Mouse (Mus musculus) hindbrain, postnatal 0 days (tissue): ENCODE data around the gene Cacna1b. TPM values are rescaled to one million over a fixed set of nuclear protein-coding genes. Genes with fewer than 3 reads are reported as not detected.

Experiments
- ATAC-seq: fragments of 200-750 bp; cut with Nextera tagmentation; 2 replicates; pipeline ENCODE4 v1.8.0; 2017; ENCODE audit warnings: mild to moderate bottlenecking, moderate TSS enrichment, moderate library complexity
- DNase-seq: peaks from one replicate; pipeline ENCODE4 v3.0.0-alpha.2; 2015; ENCODE audit warnings: low spot score
- H3K27ac ChIP-seq: fragments of 300-500 bp; sonication (generic); 2 replicates; pipeline ENCODE4 v1.5.1; 2014; ENCODE audit warnings: mild to moderate bottlenecking
- H3K27me3 ChIP-seq: fragments of 300-500 bp; sonication (generic); 2 replicates; pipeline ENCODE4 v1.6.1; 2014; ENCODE audit warnings: low read length, mixed read lengths; ENCODE audit not compliant: insufficient read depth
- H3K36me3 ChIP-seq: fragments of 300-500 bp; sonication (generic); 2 replicates; pipeline ENCODE4 v1.6.1; 2014; ENCODE audit warnings: low read length, mixed read lengths; ENCODE audit not compliant: insufficient read depth
- H3K4me1 ChIP-seq: fragments of 300-500 bp; sonication (generic); 2 replicates; pipeline ENCODE4 v1.6.1; 2014; ENCODE audit warnings: antibody characterized with exemption, low read length, mixed read lengths; ENCODE audit not compliant: insufficient read depth
- H3K4me2 ChIP-seq: fragments of 300-500 bp; sonication (generic); 2 replicates; pipeline ENCODE4 v1.6.1; 2014; ENCODE audit warnings: low read depth, mild to moderate bottlenecking, low read length, moderate library complexity, mixed read lengths
- H3K4me3 ChIP-seq: fragments of 300-500 bp; sonication (generic); 2 replicates; pipeline ENCODE4 v1.5.1; 2014; ENCODE audit warnings: low read length
- H3K9ac ChIP-seq: fragments of 300-500 bp; sonication (generic); replicated peaks from 2 replicates; pipeline ENCODE4 v1.6.1; 2014; ENCODE audit warnings: mild to moderate bottlenecking, low read length, moderate library complexity, mixed read lengths
- H3K9me3 ChIP-seq: fragments of 300-500 bp; sonication (generic); 2 replicates; pipeline ENCODE4 v1.6.1; 2016; ENCODE audit warnings: low read length, mixed read lengths
- CTCF ChIP-seq: IDR thresholded peaks from 2 replicates; pipeline ENCODE4 v1.5.1; 2016; ENCODE audit warnings: antibody characterized with exemption, control low read depth, low read depth
- WGBS: fragments of 180-500 bp; shearing (Covaris S2); extraction: QIAGEN DNeasy Blood & Tissue Kit; methylation state at CpG from one replicate; pipeline ENCODE4 v1.1.7; 2014; 5-methylcytosine and 5-hydroxymethylcytosine counted together
- polyA plus RNA-seq: library from polyadenylated mRNA; unstranded; fragments of >200 nt; fragmentation: Nextera tagmentation; extraction: Ambion mirVana; gene quantifications from 2 replicates; pipeline ENCODE4 v1.2.1, GENCODE M21; 2015
- total RNA-seq: library from RNA; depleted of rRNA; stranded (reverse); fragments of >200 nt; gene quantifications from 2 replicates; pipeline ENCODE4 v1.2.3, GENCODE M21; 2014

Cacna1b gene
- total and polyA plus RNA-seq, 2 experiments from 2014 or later = 11.8 to 103 TPM

- WGBS = 66% methylated on average over 4 of the region's 4 CpGs
- DNase-seq (no peak), ATAC-seq (no peak)
Observed at GRCm38 (mm10) chr2:24787250-24787649, 24.3 kb upstream of the Cacna1b start.

GRCm38 (mm10) chr2:24781253-24781652 is 18.3 kb upstream of the Cacna1b start:
- no peak overlapping the region for H3K4me3 ChIP-seq
- no peak overlapping the region for H3K9ac ChIP-seq
- H3K36me3 ChIP-seq = no peaks in the 10 kb centered on the region
- DNase-seq (no peak), ATAC-seq (no peak)
- 54% methylated on average over 4 of the region's 4 CpGs for WGBS
- no peak overlapping the region for H3K4me2 ChIP-seq
- H3K4me1 ChIP-seq = no peaks in the 10 kb centered on the region
- no peaks in the 10 kb centered on the region for H3K9me3 ChIP-seq
- no peak overlapping the region for H3K27ac ChIP-seq
- peak; percentile 15 for TF ChIP-seq CTCF
- H3K27me3 ChIP-seq = no peaks in the 10 kb centered on the region

More at GRCm38 (mm10) chr2:24787250-24787649, 24.3 kb upstream of the Cacna1b start:
- Histone ChIP-seq H3K27me3 (no peaks in the 10 kb centered on the region), H3K27ac (no peak overlapping the region), H3K4me3 (no peak overlapping the region), H3K9ac (no peak overlapping the region), H3K4me2 (no peak overlapping the region), H3K9me3 (no peaks in the 10 kb centered on the region), H3K36me3 (peaks cover 18% of the 10 kb centered on the region), H3K4me1 (no peaks in the 10 kb centered on the region)
- no peak for TF ChIP-seq CTCF

GRCm38 (mm10) chr2:24776831-24777230 is 13.9 kb upstream of the Cacna1b start:
- Histone ChIP-seq H3K9me3 (no peaks in the 10 kb centered on the region), H3K4me1 (no peaks in the 10 kb centered on the region), H3K27me3 (no peaks in the 10 kb centered on the region), H3K4me2 (no peak overlapping the region), H3K4me3 (no peak overlapping the region), H3K27ac (no peak overlapping the region), H3K36me3 (no peaks in the 10 kb centered on the region), H3K9ac (no peak overlapping the region)
- DNase-seq (no peak), ATAC-seq (no peak)
- no peak for TF ChIP-seq CTCF
- WGBS = 12% methylated on average over 4 of the region's 5 CpGs

- no peak overlapping the region for H3K4me3 ChIP-seq
- DNase-seq (no peak), ATAC-seq (no peak)
- no peaks in the 10 kb centered on the region for H3K36me3 ChIP-seq
- 76% methylated on average over 11 of the region's 11 CpGs for WGBS
- no peaks in the 10 kb centered on the region for H3K27me3 ChIP-seq
- no peak overlapping the region for H3K27ac ChIP-seq
- no peak overlapping the region for H3K9ac ChIP-seq
- no peaks in the 10 kb centered on the region for H3K9me3 ChIP-seq
- no peak overlapping the region for H3K4me2 ChIP-seq
- no peak for TF ChIP-seq CTCF
- H3K4me1 ChIP-seq = no peaks in the 10 kb centered on the region
Observed at GRCm38 (mm10) chr2:24775951-24776587, 13.1 kb upstream of the Cacna1b start.

- no peak for ATAC-seq
- no peaks in the 10 kb centered on the region for H3K36me3 ChIP-seq
- H3K4me1 ChIP-seq = no peaks in the 10 kb centered on the region
- H3K4me2 ChIP-seq = no peak overlapping the region
- no peak overlapping the region for H3K27ac ChIP-seq
- H3K9me3 ChIP-seq = no peaks in the 10 kb centered on the region
- no peak overlapping the region for H3K9ac ChIP-seq
- 60% methylated on average over 7 of the region's 7 CpGs for WGBS
- H3K27me3 ChIP-seq = no peaks in the 10 kb centered on the region
- no peak overlapping the region for H3K4me3 ChIP-seq
- DNase-seq = no peak
- peak; percentile 36 for TF ChIP-seq CTCF
Observed at GRCm38 (mm10) chr2:24774832-24775231, 11.9 kb upstream of the Cacna1b start.

GRCm38 (mm10) chr2:24770861-24771260 is 7.9 kb upstream of the Cacna1b start:
- Histone ChIP-seq H3K4me1 (no peaks in the 10 kb centered on the region), H3K36me3 (no peaks in the 10 kb centered on the region), H3K4me3 (no peak overlapping the region), H3K27ac (no peak overlapping the region), H3K9ac (no peak overlapping the region), H3K27me3 (no peaks in the 10 kb centered on the region), H3K9me3 (no peaks in the 10 kb centered on the region), H3K4me2 (no peak overlapping the region)
- ATAC-seq = no peak
- DNase-seq = no peak
- WGBS = 66% methylated on average over 4 of the region's 4 CpGs
- no peak for TF ChIP-seq CTCF

GRCm38 (mm10) chr2:24762446-24762960 is 449 bp downstream of the Cacna1b start:
- Histone ChIP-seq H3K4me3 (peak overlapping the region; percentile 79), H3K9me3 (no peaks in the 10 kb centered on the region), H3K36me3 (no peaks in the 10 kb centered on the region), H3K4me2 (peak overlapping the region; percentile 83), H3K9ac (peak overlapping the region; percentile 89), H3K27me3 (no peaks in the 10 kb centered on the region), H3K4me1 (no peaks in the 10 kb centered on the region), H3K27ac (peak overlapping the region; percentile 90)
- no peak for TF ChIP-seq CTCF
- 1% methylated on average over 46 of the region's 52 CpGs for WGBS
- DNase-seq (peak; percentile 73), ATAC-seq (peak; percentile 74)
